In the genomic region with DNA sequence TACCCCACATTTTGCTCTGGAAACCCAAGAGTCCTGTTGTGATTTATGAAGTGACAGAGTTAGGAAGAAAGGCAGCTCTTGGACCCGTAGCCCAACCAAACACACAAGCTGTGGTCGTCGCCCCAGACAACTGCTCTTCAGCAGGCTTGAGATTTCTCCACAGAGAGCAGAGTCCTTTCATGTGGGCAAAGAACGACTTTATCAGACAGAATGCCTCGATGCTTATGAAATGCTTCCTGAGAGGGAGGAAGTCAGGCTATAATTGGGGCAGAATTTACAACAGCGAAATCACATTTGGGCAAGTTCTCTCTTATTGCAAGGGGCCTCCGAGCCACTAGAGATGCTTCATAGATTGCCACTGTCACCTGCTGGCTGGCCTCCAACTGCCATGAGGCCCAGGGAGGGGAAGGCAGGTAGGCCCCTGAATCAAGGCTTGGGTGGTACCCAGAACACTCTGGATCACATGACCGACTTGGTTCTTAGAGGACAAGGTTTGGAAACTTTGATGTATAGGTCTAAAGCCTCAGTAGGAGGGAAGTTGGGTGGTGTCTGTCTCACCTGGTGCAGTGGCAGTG, we compare ENCODE assay signal across 20 mouse cellular contexts. TPM values are rescaled to one million over a fixed set of nuclear protein-coding genes. Genes with fewer than 3 reads are reported as not detected.
DNase-seq lines count a peak whose midpoint lies in the region; ATAC-seq lines count a peak whose summit lies in the region.
"Had no signal": no experiment of that assay in that cellular context is flagged by ENCODE, and none has a peak within 500 bp of the region (broad histone marks: within the 10 kb centered on the region; RNA-seq: fewer than 3 reads in every experiment).

No protein-coding gene starts in this region.

- no peaks in the 10 kb centered on the region for H3K9me3 ChIP-seq in liver, embryonic 12.5 days (replicated peaks)
- no peaks in the 10 kb centered on the region for H3K9me3 ChIP-seq in liver, embryonic 11.5 days (ENCODE audit: control insufficient read depth, low read length)
- H3K9me3 ChIP-seq: embryonic facial prominence, embryonic 10.5 days; heart, embryonic 15.5 days; liver, embryonic 15.5 days; midbrain, embryonic 13.5 days; stomach, embryonic 15.5 days had no signal

- H3K4me3 ChIP-seq in liver, embryonic 12.5 days: no peak overlapping the region
- H3K4me3 ChIP-seq in liver, embryonic 11.5 days (ENCODE audit: low read depth, low read length): no peak overlapping the region

- 39% methylated on average over 8 of the region's 8 CpGs for WGBS in liver, embryonic 12.5 days (ENCODE audit: insufficient replicate concordance)
- WGBS in liver, embryonic 11.5 days: 59% methylated on average over 8 of the region's 8 CpGs

- 0 out of 2 replicates have a peak overlapping the region, but pooled peaks have one; percentile 80 for H3K4me2 ChIP-seq in liver, embryonic 12.5 days
- H3K4me2 ChIP-seq in liver, embryonic 11.5 days: no peak overlapping the region

- no peaks in the 10 kb centered on the region; the same call in 1 of the 2 replicates for H3K27me3 ChIP-seq in liver, embryonic 12.5 days (replicated peaks)
- H3K27me3 ChIP-seq in liver, embryonic 11.5 days (replicated peaks; ENCODE audit: control insufficient read depth, insufficient read depth, low read length): no peaks in the 10 kb centered on the region
- H3K27me3 ChIP-seq: heart, embryonic 15.5 days; midbrain, embryonic 13.5 days; stomach, embryonic 15.5 days had no signal

- no peak overlapping the region for H3K9ac ChIP-seq in liver, embryonic 12.5 days
- no peak overlapping the region for H3K9ac ChIP-seq in liver, embryonic 11.5 days (ENCODE audit: low read depth, low read length)
- H3K9ac ChIP-seq: heart, embryonic 15.5 days; hindbrain, embryonic 14.5 days; liver, embryonic 15.5 days; midbrain, embryonic 13.5 days; stomach, embryonic 15.5 days had no signal

- DNase-seq in liver, embryonic 11.5 days (ENCODE audit: low spot score): no peak
- peak; percentile 83 for DNase-seq in T-cell, adult 2 months (ENCODE audit: low spot score)
- DNase-seq in thymus, postnatal 10 days (ENCODE audit: low spot score in 2 of 2): peak; percentile 23 to 34
- DNase-seq in kidney, postnatal 4 days: no peak
- no peak for DNase-seq in cerebellum, postnatal 36 days
- DNase-seq in c-Kit-positive CD71-positive TER-119-positive erythroid progenitor cells, embryonic 14.5 days (ENCODE audit: low spot score): no peak
- DNase-seq: right cerebral cortex, postnatal 14 days had no signal

- H3K36me3 ChIP-seq in liver, embryonic 12.5 days: no peaks in the 10 kb centered on the region
- H3K36me3 ChIP-seq in liver, embryonic 11.5 days (ENCODE audit: control insufficient read depth, insufficient read depth, low read length): no peaks in the 10 kb centered on the region
- H3K36me3 ChIP-seq: embryonic facial prominence, embryonic 10.5 days; heart, embryonic 15.5 days; liver, embryonic 15.5 days; midbrain, embryonic 13.5 days; stomach, embryonic 15.5 days had no signal

- ATAC-seq in liver, embryonic 12.5 days: no peak
- no peak for ATAC-seq in liver, embryonic 11.5 days (replicated peaks; ENCODE audit: low FRiP score)
- peak; percentile 52 for ATAC-seq in megakaryocyte progenitor cell, adult 5-6 weeks (replicated peaks; ENCODE audit: poor library complexity)

- no peak overlapping the region for H3K27ac ChIP-seq in liver, embryonic 12.5 days
- no peak overlapping the region for H3K27ac ChIP-seq in liver, embryonic 11.5 days (ENCODE audit: low read depth, low read length)
- H3K27ac ChIP-seq: embryonic facial prominence, embryonic 10.5 days; heart, embryonic 15.5 days; hindbrain, embryonic 14.5 days; liver, embryonic 15.5 days; midbrain, embryonic 13.5 days; stomach, embryonic 15.5 days had no signal

- peaks cover 15% of the 10 kb centered on the region for H3K4me1 ChIP-seq in liver, embryonic 12.5 days
- no peaks in the 10 kb centered on the region; the same call in 1 of the 2 replicates for H3K4me1 ChIP-seq in liver, embryonic 11.5 days (replicated peaks; ENCODE audit: control insufficient read depth, insufficient read depth, low read length)
- H3K4me1 ChIP-seq: heart, embryonic 15.5 days; stomach, embryonic 15.5 days had no signal

RNA-seq across cellular contexts. Expression of a gene that starts 27.1 kb away (rescaled TPM):
- polyA plus RNA-seq in liver, embryonic 12.5 days (2016; fragmentation: Nextera tagmentation; extraction: Ambion mirVana): not detected in 2 replicates
- not detected in 2 replicates for polyA plus RNA-seq in liver, embryonic 11.5 days (2014; fragmentation: Nextera tagmentation; extraction: Ambion mirVana)
- not detected in 2 replicates for total RNA-seq in megakaryocyte progenitor cell, adult 5-6 weeks (2015)
- total RNA-seq in megakaryocyte progenitor cell, adult 5-6 weeks (2017): not detected in 2 replicates
- total RNA-seq: adrenal gland, postnatal 25 days; gastrocnemius, postnatal 36 days; left cerebral cortex, adult 18-20 months; MEL had no signal
- polyA plus RNA-seq: heart, embryonic 15.5 days; hindbrain, embryonic 14.5 days; limb, embryonic 11.5 days; liver, embryonic 15.5 days; stomach, embryonic 15.5 days had no signal

Comparison
In these comparisons a context has a peak if more than half of its experiments do, and no peak if none do; other contexts are left out.
1. DNase-seq: peak in T-cell, adult 2 months (single experiment) and thymus, postnatal 10 days (2 of 2); none in liver, embryonic 11.5 days (single experiment), kidney, postnatal 4 days (0 of 2), cerebellum, postnatal 36 days (0 of 2) and c-Kit-positive CD71-positive TER-119-positive erythroid progenitor cells, embryonic 14.5 days (single experiment).